Mouse (Mus musculus): Measurements from ENCODE around the gene Sorbs1.

DNA sequence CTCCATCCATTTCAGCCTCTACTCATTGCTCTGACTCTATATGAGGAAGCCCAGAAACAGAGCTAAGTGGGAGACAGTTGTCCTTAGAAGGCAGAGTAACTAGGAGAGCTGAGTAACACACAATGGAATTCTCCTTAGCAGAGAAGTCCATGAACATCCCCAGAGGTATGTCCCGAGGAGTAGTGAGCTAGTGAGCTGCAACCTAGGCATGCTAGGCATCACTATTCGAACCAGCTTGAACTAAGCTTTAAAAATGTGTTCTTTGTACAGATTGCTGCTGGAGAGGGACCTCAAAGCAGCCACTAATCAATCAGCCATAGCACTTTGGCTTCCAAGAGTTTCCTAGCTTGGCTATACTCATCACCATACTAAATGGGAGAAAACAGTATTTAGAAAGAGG is 51.1 kb downstream of the Sorbs1 start:
- TF ChIP-seq CTCF (IDR thresholded peaks at IDR 0.05; ENCODE audit: borderline replicate concordance, insufficient read depth, low read depth, low read length) (no peak), POLR2A (IDR thresholded peaks at IDR 0.05; ENCODE audit: borderline replicate concordance, insufficient read depth, low read length) (no peak)

Data from cerebellum, adult 2 months (tissue).